Mouse (Mus musculus): Measurements from ENCODE around the gene Pnpla2.

- no peak for TF ChIP-seq CTCF (conservative IDR thresholded peaks at IDR 0.05; ENCODE audit: low read length)
- no peak for TF ChIP-seq POU5F1 (IDR thresholded peaks at IDR 0.05; ENCODE audit: borderline replicate concordance, low read length)
These were observed 38.7 kb downstream of the Pnpla2 start for GRCm38 (mm10) chr7:141493729-141494128.
